Mouse (Mus musculus) kidney, embryonic 14.5 days (tissue): ENCODE measurements around the gene 1700029J07Rik. TPM values are rescaled to one million over a fixed set of nuclear protein-coding genes. Genes with fewer than 3 reads are reported as not detected.

Experiments
- ATAC-seq: fragments of 200-750 bp; cut with Nextera tagmentation; 2 replicates; pipeline ENCODE4 v1.8.0; 2017; ENCODE audit warnings: moderate number of reproducible peaks, mild to moderate bottlenecking, moderate TSS enrichment, moderate library complexity; ENCODE audit not compliant: low FRiP score, low TSS enrichment
- H3K27ac ChIP-seq: fragments of 300-500 bp; sonication (generic); 2 replicates; pipeline ENCODE4 v1.5.1; 2014; ENCODE audit warnings: low read depth, mild to moderate bottlenecking, low read length, moderate library complexity, mixed read lengths
- H3K27me3 ChIP-seq: fragments of 300-500 bp; sonication (generic); 2 replicates; pipeline ENCODE4 v1.6.1; 2014; ENCODE audit warnings: mild to moderate bottlenecking, low read length; ENCODE audit not compliant: control insufficient read depth, insufficient read depth
- H3K36me3 ChIP-seq: fragments of 300-500 bp; sonication (generic); 2 replicates; pipeline ENCODE4 v1.6.1; 2014; ENCODE audit warnings: low read length, mixed read lengths; ENCODE audit not compliant: control insufficient read depth, insufficient read depth
- H3K4me1 ChIP-seq: fragments of 300-500 bp; sonication (generic); 2 replicates; pipeline ENCODE4 v1.6.1; 2014; ENCODE audit warnings: low read length, mixed read lengths; ENCODE audit not compliant: control insufficient read depth, insufficient read depth
- H3K4me2 ChIP-seq: fragments of 300-500 bp; sonication (generic); replicated peaks from 2 replicates; pipeline ENCODE4 v1.6.1; 2014; ENCODE audit warnings: low read depth, mild to moderate bottlenecking, low read length
- H3K4me3 ChIP-seq: fragments of 300-500 bp; sonication (generic); 2 replicates; pipeline ENCODE4 v1.5.1; 2014; ENCODE audit warnings: mild to moderate bottlenecking, low read length
- H3K9ac ChIP-seq: fragments of 300-500 bp; sonication (generic); 2 replicates; pipeline ENCODE4 v1.6.1; 2014; ENCODE audit warnings: low read depth, mild to moderate bottlenecking, low read length, moderate library complexity
- H3K9me3 ChIP-seq: fragments of 300-500 bp; sonication (generic); 2 replicates; pipeline ENCODE4 v1.6.1; 2016; ENCODE audit warnings: low read length; ENCODE audit not compliant: control insufficient read depth
- WGBS: fragments of 180-500 bp; shearing (Covaris S2); extraction: QIAGEN DNeasy Blood & Tissue Kit; methylation state at CpG from one replicate; pipeline ENCODE4 v1.1.7; 2014; 5-methylcytosine and 5-hydroxymethylcytosine counted together
- polyA plus RNA-seq: library from polyadenylated mRNA; unstranded; fragments of >200 nt; fragmentation: Nextera tagmentation; extraction: Ambion mirVana; gene quantifications from 2 replicates; pipeline ENCODE4 v1.2.1, GENCODE M21; 2014

1700029J07Rik gene
- polyA plus RNA-seq, 1 experiment from 2014 or later, result 4.7 TPM

- ATAC-seq, result no peak
- H3K36me3 ChIP-seq, result no peaks in the 10 kb centered on the region
Observed at GRCm38 (mm10) chr8:45918891-45919290, 56.2 kb downstream of the 1700029J07Rik start.

GRCm38 (mm10) chr8:45917040-45917679 is 57.9 kb downstream of the 1700029J07Rik start:
- Histone ChIP-seq H3K27me3 (no peaks in the 10 kb centered on the region), H3K9me3 (no peaks in the 10 kb centered on the region; the same call in 1 of the 2 replicates), H3K36me3 (no peaks in the 10 kb centered on the region), H3K9ac (no peak overlapping the region), H3K4me3 (no peak overlapping the region), H3K27ac (peak overlapping the region; percentile 30; the same call in 1 of the 2 replicates), H3K4me1 (no peaks in the 10 kb centered on the region), H3K4me2 (peak overlapping the region; percentile 15)
- peak; percentile 62; the same call in 1 of the 2 replicates for ATAC-seq
- 47% methylated on average over 20 of the region's 20 CpGs for WGBS

More at GRCm38 (mm10) chr8:45918891-45919290, 56.2 kb downstream of the 1700029J07Rik start:
- Histone ChIP-seq H3K9me3 (no peaks in the 10 kb centered on the region; the same call in 1 of the 2 replicates), H3K27ac (no peak overlapping the region), H3K27me3 (no peaks in the 10 kb centered on the region), H3K4me2 (no peak overlapping the region), H3K9ac (no peak overlapping the region), H3K4me1 (no peaks in the 10 kb centered on the region), H3K4me3 (no peak overlapping the region)
- WGBS, result 79% methylated on average over 15 of the region's 15 CpGs

GRCm38 (mm10) chr8:45916496-45916895 is 58.6 kb downstream of the 1700029J07Rik start:
- WGBS, result 74% methylated on average over 3 of the region's 3 CpGs
- no peak overlapping the region for H3K9ac ChIP-seq
- no peak overlapping the region for H3K4me3 ChIP-seq
- no peaks in the 10 kb centered on the region for H3K36me3 ChIP-seq
- no peak for ATAC-seq
- peak overlapping the region; percentile 30; the same call in 1 of the 2 replicates for H3K27ac ChIP-seq
- H3K9me3 ChIP-seq, result no peaks in the 10 kb centered on the region
- H3K4me2 ChIP-seq, result no peak overlapping the region
- no peaks in the 10 kb centered on the region for H3K4me1 ChIP-seq
- H3K27me3 ChIP-seq, result no peaks in the 10 kb centered on the region

GRCm38 (mm10) chr8:45913707-45914106 is 61.3 kb downstream of the 1700029J07Rik start:
- H3K9ac ChIP-seq, result no peak overlapping the region
- H3K36me3 ChIP-seq, result no peaks in the 10 kb centered on the region
- no peak overlapping the region for H3K4me3 ChIP-seq
- peak overlapping the region; percentile 42; the same call in 1 of the 2 replicates for H3K27ac ChIP-seq
- 0 out of 2 replicates have a peak overlapping the region, but pooled peaks have one; percentile 3 for H3K4me2 ChIP-seq
- ATAC-seq, result peak; percentile 50; the same call in 1 of the 2 replicates
- no peaks in the 10 kb centered on the region for H3K27me3 ChIP-seq
- WGBS, result 46% methylated on average over 11 of the region's 11 CpGs
- H3K4me1 ChIP-seq, result no peaks in the 10 kb centered on the region
- no peaks in the 10 kb centered on the region for H3K9me3 ChIP-seq

- no peak for ATAC-seq
- no peaks in the 10 kb centered on the region for H3K36me3 ChIP-seq
- H3K27me3 ChIP-seq, result no peaks in the 10 kb centered on the region
- H3K4me1 ChIP-seq, result no peaks in the 10 kb centered on the region
- H3K4me3 ChIP-seq, result no peak overlapping the region
- no peaks in the 10 kb centered on the region for H3K9me3 ChIP-seq
- no peak overlapping the region for H3K27ac ChIP-seq
- 95% methylated on average over 4 of the region's 4 CpGs for WGBS
- no peak overlapping the region for H3K9ac ChIP-seq
- no peak overlapping the region for H3K4me2 ChIP-seq
Observed at GRCm38 (mm10) chr8:45906251-45906619, 68.8 kb downstream of the 1700029J07Rik start.

GRCm38 (mm10) chr8:45905591-45906250 is 69.3 kb downstream of the 1700029J07Rik start:
- Histone ChIP-seq H3K4me3 (no peak overlapping the region), H3K36me3 (no peaks in the 10 kb centered on the region), H3K9me3 (no peaks in the 10 kb centered on the region), H3K9ac (no peak overlapping the region), H3K27ac (no peak overlapping the region), H3K27me3 (no peaks in the 10 kb centered on the region), H3K4me2 (no peak overlapping the region), H3K4me1 (no peaks in the 10 kb centered on the region)
- 88% methylated on average over 7 of the region's 7 CpGs for WGBS
- ATAC-seq, result no peak

- Histone ChIP-seq H3K9ac (no peak overlapping the region), H3K4me2 (no peak overlapping the region), H3K9me3 (no peaks in the 10 kb centered on the region), H3K27ac (no peak overlapping the region), H3K4me1 (no peaks in the 10 kb centered on the region), H3K27me3 (no peaks in the 10 kb centered on the region), H3K36me3 (no peaks in the 10 kb centered on the region), H3K4me3 (no peak overlapping the region)
- 40% methylated on average over 3 of the region's 3 CpGs for WGBS
- ATAC-seq, result no peak
Observed at GRCm38 (mm10) chr8:45903659-45904058, 71.4 kb downstream of the 1700029J07Rik start.
